Mouse (Mus musculus): ENCODE results near the gene Rai2.

The Rai2 gene

GRCm38 (mm10) chrX:161716865-161717763 is at the start of gene Rai2:
TSS of gene Rai2 (plus strand) at chrX:161717069.
- peak; percentile 48 for ATAC-seq (ENCODE audit: low TSS enrichment)

- ATAC-seq (ENCODE audit: low TSS enrichment) = no peak
Observed at GRCm38 (mm10) chrX:161689336-161689735, 27.5 kb upstream of the Rai2 start.

GRCm38 (mm10) chrX:161716503-161716864 is 385 bp upstream of the Rai2 start:
- no peak for ATAC-seq (ENCODE audit: low TSS enrichment)

GRCm38 (mm10) chrX:161717764-161718382 is 1.0 kb downstream of the Rai2 start:
- ATAC-seq (ENCODE audit: low TSS enrichment) = peak; percentile 38; the same call in 1 of the 2 replicates

GRCm38 (mm10) chrX:161718548-161718947 is 1.7 kb downstream of the Rai2 start:
- no peak for ATAC-seq (ENCODE audit: low TSS enrichment)

GRCm38 (mm10) chrX:161721082-161721481 is 4.2 kb downstream of the Rai2 start:
- no peak for ATAC-seq (ENCODE audit: low TSS enrichment)

- peak; percentile 58 for ATAC-seq (ENCODE audit: low TSS enrichment)
Observed at GRCm38 (mm10) chrX:161723391-161723808, 6.5 kb downstream of the Rai2 start.

DNA sequence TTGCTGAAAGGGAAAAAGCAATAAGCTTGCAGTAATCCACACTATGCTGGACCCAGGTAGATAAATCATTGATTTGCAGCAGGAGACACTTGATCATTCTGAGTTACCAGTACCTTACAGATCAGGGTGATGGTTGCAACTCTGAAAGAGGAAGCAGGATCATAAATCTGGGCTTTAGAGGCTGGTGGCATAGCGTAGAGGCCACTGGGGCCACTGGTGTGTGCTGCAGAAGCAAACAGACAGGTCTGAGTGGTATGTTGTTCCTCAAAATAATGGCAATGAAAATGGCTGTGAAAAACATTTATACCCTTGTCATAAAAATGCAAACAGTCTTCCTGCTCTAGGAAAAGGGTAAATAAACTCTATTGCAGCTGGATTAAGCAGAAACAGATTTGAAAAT is 9.4 kb downstream of the Rai2 start:
- no peak for ATAC-seq (ENCODE audit: low TSS enrichment)

GRCm38 (mm10) chrX:161728507-161728906 is 11.6 kb downstream of the Rai2 start:
- no peak for ATAC-seq (ENCODE audit: low TSS enrichment)

DNA sequence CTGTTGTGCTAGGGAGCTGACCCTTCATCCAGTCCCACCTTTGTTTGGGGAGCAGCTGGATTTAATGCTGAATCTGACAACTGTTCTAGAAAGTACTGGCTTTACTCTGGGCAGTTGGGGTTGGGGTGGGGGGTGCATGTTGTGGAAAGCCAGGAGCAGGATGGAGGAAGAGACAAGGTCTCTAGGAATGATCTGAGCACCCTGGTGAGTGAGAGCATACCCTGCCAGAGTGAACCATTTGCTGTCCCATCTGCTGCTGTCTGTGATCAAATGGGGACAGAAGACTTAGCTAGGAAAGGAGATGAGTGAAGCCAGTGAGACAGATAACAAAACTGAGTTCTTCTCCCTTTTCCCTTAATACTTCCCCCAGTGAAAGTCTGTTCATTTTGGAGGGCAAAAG is 13.2 kb downstream of the Rai2 start:
- ATAC-seq (ENCODE audit: low TSS enrichment) = no peak

- no peak for ATAC-seq (ENCODE audit: low TSS enrichment)
Observed at GRCm38 (mm10) chrX:161731859-161732258, 15.0 kb downstream of the Rai2 start.

GRCm38 (mm10) chrX:161733581-161734309 is 16.9 kb downstream of the Rai2 start:
- ATAC-seq (ENCODE audit: low TSS enrichment) = no peak

- ATAC-seq (ENCODE audit: low TSS enrichment) = no peak
Observed at GRCm38 (mm10) chrX:161734310-161734676, 17.4 kb downstream of the Rai2 start.

GRCm38 (mm10) chrX:161739374-161739773 is 22.5 kb downstream of the Rai2 start:
- ATAC-seq (ENCODE audit: low TSS enrichment) = no peak

GRCm38 (mm10) chrX:161743080-161743479 is 26.2 kb downstream of the Rai2 start:
- ATAC-seq (ENCODE audit: low TSS enrichment) = no peak

GRCm38 (mm10) chrX:161745296-161745695 is 28.4 kb downstream of the Rai2 start:
- ATAC-seq (ENCODE audit: low TSS enrichment) = no peak

GRCm38 (mm10) chrX:161747337-161747736 is 30.5 kb downstream of the Rai2 start:
- ATAC-seq (ENCODE audit: low TSS enrichment) = peak; percentile 82

- no peak for ATAC-seq (ENCODE audit: low TSS enrichment)
Observed at GRCm38 (mm10) chrX:161753514-161753913, 36.6 kb downstream of the Rai2 start.

- ATAC-seq (ENCODE audit: low TSS enrichment) = peak; percentile 68
Observed at GRCm38 (mm10) chrX:161776321-161776962, 59.6 kb downstream of the Rai2 start.

DNA sequence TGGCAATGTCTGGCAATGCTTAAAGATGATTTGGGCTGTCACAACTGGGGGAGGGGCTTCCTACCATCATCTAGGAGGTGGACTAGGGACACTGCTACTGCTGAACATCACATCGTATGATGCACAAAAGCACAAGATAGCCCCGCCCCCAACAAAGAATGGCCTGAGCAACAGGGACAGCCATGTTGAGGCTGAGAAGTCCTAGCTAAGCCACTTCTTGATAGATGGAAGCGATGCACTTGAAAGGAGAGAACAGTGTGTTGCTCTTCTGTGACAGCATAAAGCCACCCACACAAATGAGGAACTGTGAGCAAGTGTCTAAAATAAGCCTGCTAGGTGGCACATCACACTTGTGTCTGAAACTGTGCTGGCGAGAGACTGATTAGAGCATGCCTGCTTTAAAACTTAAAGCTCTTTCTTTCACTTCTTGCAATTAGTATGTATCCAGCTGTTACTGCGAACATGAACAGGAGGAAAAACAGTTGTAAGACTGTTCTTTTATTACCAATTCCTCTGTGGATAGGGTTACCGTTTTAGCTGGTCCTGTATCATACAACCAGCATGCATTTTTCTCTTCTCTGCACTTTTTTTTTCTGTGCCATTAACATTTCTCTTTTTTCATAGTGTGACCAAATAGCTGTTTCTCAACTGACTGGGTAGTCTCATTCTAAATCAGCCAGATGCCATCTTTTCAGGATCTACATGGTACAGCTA is 63.6 kb downstream of the Rai2 start:
- peak; percentile 96 for ATAC-seq (ENCODE audit: low TSS enrichment)

DNA sequence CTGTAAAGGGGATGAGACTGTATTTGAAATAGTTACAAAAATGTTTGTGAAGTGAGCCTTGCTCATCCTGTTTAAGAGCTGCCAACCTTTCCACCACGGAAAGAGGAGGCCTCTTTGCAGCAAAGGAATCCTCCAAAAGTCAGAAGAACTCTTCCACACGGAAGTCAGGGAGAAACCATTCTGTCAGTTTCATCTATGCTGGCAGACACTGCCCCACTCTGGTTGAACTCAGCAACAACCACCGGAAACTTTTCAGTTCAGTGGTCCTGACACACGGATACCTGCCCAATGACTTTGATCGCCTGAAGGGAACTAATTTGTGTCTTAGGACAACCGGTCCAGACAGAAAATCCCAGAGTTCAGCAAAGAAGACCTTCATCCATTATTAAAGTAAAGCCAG is 73.3 kb downstream of the Rai2 start:
- peak; percentile 76 for ATAC-seq (ENCODE audit: low TSS enrichment)
